Mouse (Mus musculus): Measurements from ENCODE around the gene 4930415L06Rik.

The 4930415L06Rik gene

DNA sequence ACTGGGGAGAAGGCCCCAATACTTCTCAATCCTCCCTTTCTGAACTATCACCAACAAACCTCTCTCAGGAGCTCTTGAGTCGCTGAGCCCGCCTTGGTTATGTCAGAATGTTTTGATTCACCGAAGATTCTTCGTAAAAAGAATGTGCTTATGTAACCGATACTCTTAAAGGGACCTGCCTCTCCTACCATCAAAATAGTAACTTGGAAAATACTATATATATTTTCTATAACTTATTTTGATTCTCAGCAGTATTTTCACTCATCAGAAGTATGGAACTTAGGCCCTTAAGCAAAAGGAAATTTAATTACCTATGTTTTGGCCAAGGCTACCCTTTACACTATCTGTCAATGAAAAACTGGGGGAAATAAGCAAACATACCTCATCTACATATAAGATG is at the start of gene 4930415L06Rik:
TSS of gene 4930415L06Rik (minus strand) at position 101 of the 400 bp plus-strand sequence.
- no peak for DNase-seq

DNA sequence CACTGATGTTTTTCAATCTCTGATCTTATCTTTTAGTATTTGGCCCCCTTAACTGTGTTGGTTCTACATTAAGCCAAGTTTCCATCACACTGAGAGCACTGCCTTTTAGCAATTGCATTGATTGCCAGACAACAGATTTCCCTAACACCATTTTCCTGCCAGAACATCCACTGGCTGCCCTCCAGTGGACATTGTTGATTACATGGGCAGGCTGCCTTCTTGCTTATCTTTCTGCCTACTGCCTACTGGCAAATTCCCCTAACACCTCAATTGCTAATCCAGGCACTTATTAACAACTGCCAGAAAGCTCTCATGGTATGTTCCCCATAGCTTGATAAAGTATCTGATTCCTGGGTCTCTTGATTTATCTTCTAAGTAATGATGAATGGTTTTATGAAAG is 46.0 kb upstream of the 4930415L06Rik start:
- no peak for DNase-seq

DNA sequence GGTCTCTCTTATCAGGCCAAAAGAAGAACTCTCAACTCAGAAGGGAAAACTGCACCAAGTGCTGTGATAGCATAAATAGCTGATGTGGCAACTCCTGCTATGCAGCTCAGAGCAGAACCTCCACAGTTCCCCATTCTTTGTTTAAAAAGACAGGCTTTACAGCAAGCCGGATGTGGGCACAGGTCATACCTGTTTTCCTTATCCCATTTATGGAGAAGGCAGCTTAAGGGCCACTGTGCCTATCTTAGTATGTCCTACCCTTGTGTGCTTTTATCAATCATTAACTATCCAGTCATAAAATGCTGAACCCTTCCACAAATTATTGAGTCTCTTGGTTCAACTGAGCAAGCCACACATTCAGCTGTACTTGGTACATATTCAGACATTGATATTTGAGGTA is 27.8 kb downstream of the 4930415L06Rik start:
- no peak for DNase-seq
